Mouse (Mus musculus) gastrocnemius, adult 18-20 months (tissue): ENCODE data around the gene Gm10644. TPM values are rescaled to one million over a fixed set of nuclear protein-coding genes. Genes with fewer than 3 reads are reported as not detected.

Source experiments
- DNase-seq: peaks from one replicate; pipeline ENCODE4 v3.0.0; 2021; ENCODE audit warnings: low spot score
- total RNA-seq, 2 experiments: library from RNA; stranded (reverse); gene quantifications; 2 replicates each; pipeline ENCODE4 v1.2.3; 2021

Gene Gm10644
- total RNA-seq, 2 experiments from 2014 or later, result 0.57 to 0.75 TPM

- peak; percentile 75 for DNase-seq
Observed at GRCm38 (mm10) chr8:83980845-83981244, 25.8 kb upstream of the Gm10644 start.

GRCm38 (mm10) chr8:83980250-83980649 lies 25.2 kb upstream of the Gm10644 start:
- peak; percentile 78 for DNase-seq

- no peak for DNase-seq
Observed at GRCm38 (mm10) chr8:83978200-83978599, 23.2 kb upstream of the Gm10644 start.

GRCm38 (mm10) chr8:83977646-83978045 lies 22.6 kb upstream of the Gm10644 start:
- no peak for DNase-seq

GRCm38 (mm10) chr8:83976779-83977350 lies 21.9 kb upstream of the Gm10644 start:
- no peak for DNase-seq

GRCm38 (mm10) chr8:83976101-83976630 lies 21.2 kb upstream of the Gm10644 start:
- peak; percentile 51 for DNase-seq

GRCm38 (mm10) chr8:83974521-83974920 lies 19.5 kb upstream of the Gm10644 start:
- no peak for DNase-seq

GRCm38 (mm10) chr8:83973161-83974031 lies 18.4 kb upstream of the Gm10644 start:
- DNase-seq, result peak; percentile 20

- DNase-seq, result peak; percentile 98
Observed at GRCm38 (mm10) chr8:83972150-83973120, 17.4 kb upstream of the Gm10644 start, which contains the start of gene Prkaca. Gene Prkaca, plus strand, starts transcription at chr8:83972993.

GRCm38 (mm10) chr8:83971661-83972060 lies 16.7 kb upstream of the Gm10644 start:
- DNase-seq, result no peak

GRCm38 (mm10) chr8:83971121-83971520 lies 16.1 kb upstream of the Gm10644 start:
- no peak for DNase-seq

GRCm38 (mm10) chr8:83967701-83968100 lies 12.7 kb upstream of the Gm10644 start:
- DNase-seq, result no peak

- DNase-seq, result peak; percentile 88
Observed at GRCm38 (mm10) chr8:83964015-83964765, 9.2 kb upstream of the Gm10644 start.

- DNase-seq, result no peak
Observed at GRCm38 (mm10) chr8:83956789-83957188, 1.8 kb upstream of the Gm10644 start.

- DNase-seq, result no peak
Observed at GRCm38 (mm10) chr8:83955958-83956218, 883 bp upstream of the Gm10644 start.

GRCm38 (mm10) chr8:83954749-83955105 lies 278 bp downstream of the Gm10644 start:
- DNase-seq, result no peak

GRCm38 (mm10) chr8:83945540-83945939 lies 9.5 kb downstream of the Gm10644 start:
- DNase-seq, result no peak

GRCm38 (mm10) chr8:83942446-83942845 lies 12.6 kb downstream of the Gm10644 start:
- DNase-seq, result no peak

GRCm38 (mm10) chr8:83941066-83941677 lies 13.8 kb downstream of the Gm10644 start:
- no peak for DNase-seq

GRCm38 (mm10) chr8:83938330-83938729 lies 16.7 kb downstream of the Gm10644 start:
- no peak for DNase-seq

GRCm38 (mm10) chr8:83937645-83938044 lies 17.4 kb downstream of the Gm10644 start:
- no peak for DNase-seq
